Mouse (Mus musculus): ENCODE measurements around the gene Tcstv3. TPM values are rescaled to one million over a fixed set of nuclear protein-coding genes. Genes with fewer than 3 reads are reported as not detected.

The Tcstv3 gene
- not detected in 2 replicates for polyA plus RNA-seq (2012; rRNA removed)

GRCm38 (mm10) chr13:120316578-120316977, at the start of gene Tcstv3:
Tcstv3 (plus strand) TSS chr13:120316878.

GRCm38 (mm10) chr13:120299991-120300442, 16.7 kb upstream of the Tcstv3 start, which contains the start of gene BC147527:
BC147527 (plus strand) TSS chr13:120300392.

Other genes with a start within 250 kb of the Tcstv3 start
- not detected in 2 replicates for gene Gm20767, start 176.6 kb upstream of the Tcstv3 start, polyA plus RNA-seq (2012; rRNA removed)
- not detected in 2 replicates for gene Gm21818, start 144.4 kb upstream of the Tcstv3 start, polyA plus RNA-seq (2012; rRNA removed)
- not detected in 2 replicates for gene Gm21762, start 100.9 kb upstream of the Tcstv3 start, polyA plus RNA-seq (2012; rRNA removed)
- not detected in 2 replicates for gene Gm21731, start 77.8 kb upstream of the Tcstv3 start, polyA plus RNA-seq (2012; rRNA removed)
- gene AF067061, start 53.8 kb upstream of the Tcstv3 start, polyA plus RNA-seq (2012; rRNA removed): not detected in 2 replicates
- gene BC147527, start 16.5 kb upstream of the Tcstv3 start, polyA plus RNA-seq (2012; rRNA removed): 0.31 TPM in 1 of 2 replicates, not detected in the other